In genomic region chr3:60498646-60499045, GRCm38 (mm10) we compare ENCODE assay signal across 12 mouse cellular contexts. TPM values are rescaled to one million over a fixed set of nuclear protein-coding genes. Genes with fewer than 3 reads are reported as not detected.
DNase-seq lines count a peak whose midpoint lies in the region; ATAC-seq and TF ChIP-seq lines count a peak whose summit lies in the region.
"Had no signal": no experiment of that assay in that cellular context is flagged by ENCODE, and none has a peak within 500 bp of the region (broad histone marks: within the 10 kb centered on the region; RNA-seq: fewer than 3 reads in every experiment).

No protein-coding gene starts in this region.

- no peak for ATAC-seq in heart, embryonic 15.5 days (replicated peaks; ENCODE audit: insufficient number of reproducible peaks, insufficient read depth, low FRiP score, low read depth)
- ATAC-seq in megakaryocyte, adult 5-6 weeks (ENCODE audit: poor library complexity, severe bottlenecking) = no peak
- ATAC-seq in intestine, postnatal 0 days = no peak
- ATAC-seq in stomach, embryonic 16.5 days (ENCODE audit: insufficient read depth, low FRiP score) = no peak
- ATAC-seq in hindbrain, embryonic 12.5 days (ENCODE audit: low FRiP score) = no peak
- ATAC-seq: forebrain, embryonic 16.5 days had no signal

- peak overlapping the region; percentile 99 for H3K27ac ChIP-seq in heart, embryonic 15.5 days
- H3K27ac ChIP-seq in intestine, postnatal 0 days (ENCODE audit: low read depth, low read length) = peak overlapping the region; percentile 99; the same call in 1 of the 2 replicates
- H3K27ac ChIP-seq in stomach, embryonic 16.5 days (ENCODE audit: low read length) = peak overlapping the region; percentile 99
- H3K27ac ChIP-seq in hindbrain, embryonic 12.5 days = no peak overlapping the region
- H3K27ac ChIP-seq: embryonic facial prominence, embryonic 12.5 days had no signal

- WGBS in heart, embryonic 15.5 days = 71% methylated on average over 3 of the region's 3 CpGs
- WGBS in intestine, postnatal 0 days = 57% methylated on average over 3 of the region's 3 CpGs
- WGBS in stomach, embryonic 16.5 days = 70% methylated on average over 3 of the region's 3 CpGs
- WGBS in hindbrain, embryonic 12.5 days = 72% methylated on average over 3 of the region's 3 CpGs

- no peaks in the 10 kb centered on the region for H3K27me3 ChIP-seq in heart, embryonic 15.5 days
- no peaks in the 10 kb centered on the region for H3K27me3 ChIP-seq in megakaryocyte, embryonic 14.5 days (replicated peaks)
- no peaks in the 10 kb centered on the region for H3K27me3 ChIP-seq in intestine, postnatal 0 days (replicated peaks; ENCODE audit: control insufficient read depth, insufficient read depth, low read length)
- H3K27me3 ChIP-seq in stomach, embryonic 16.5 days (ENCODE audit: control insufficient read depth, insufficient read depth, low read length) = no peaks in the 10 kb centered on the region
- no peaks in the 10 kb centered on the region for H3K27me3 ChIP-seq in hindbrain, embryonic 12.5 days
- H3K27me3 ChIP-seq: embryonic facial prominence, embryonic 12.5 days had no signal

- DNase-seq in heart, adult 8-10 months (ENCODE audit: low spot score) = no peak
- no peak for DNase-seq in frontal cortex, postnatal 10 days (ENCODE audit: low spot score in 2 of 2)
- DNase-seq: cerebellum, adult 9-11 months; kidney, postnatal 25 days had no signal

- no peaks in the 10 kb centered on the region for H3K36me3 ChIP-seq in heart, embryonic 15.5 days
- peaks cover 14% of the 10 kb centered on the region for H3K36me3 ChIP-seq in megakaryocyte, embryonic 14.5 days (replicated peaks; ENCODE audit: low read length)
- H3K36me3 ChIP-seq in intestine, postnatal 0 days (ENCODE audit: control insufficient read depth, insufficient read depth) = no peaks in the 10 kb centered on the region
- no peaks in the 10 kb centered on the region for H3K36me3 ChIP-seq in stomach, embryonic 16.5 days (ENCODE audit: control insufficient read depth, insufficient read depth, low read length)
- no peaks in the 10 kb centered on the region for H3K36me3 ChIP-seq in hindbrain, embryonic 12.5 days
- H3K36me3 ChIP-seq: embryonic facial prominence, embryonic 12.5 days had no signal

- peaks cover 28% of the 10 kb centered on the region for H3K4me1 ChIP-seq in heart, embryonic 15.5 days (replicated peaks)
- H3K4me1 ChIP-seq in megakaryocyte, embryonic 14.5 days = peaks cover 43% of the 10 kb centered on the region
- peaks cover 6% of the 10 kb centered on the region; the same call in 1 of the 2 replicates for H3K4me1 ChIP-seq in intestine, postnatal 0 days (replicated peaks; ENCODE audit: control insufficient read depth, insufficient read depth, low read length)
- peaks cover 22% of the 10 kb centered on the region for H3K4me1 ChIP-seq in stomach, embryonic 16.5 days (ENCODE audit: control insufficient read depth, insufficient read depth, low read length)
- H3K4me1 ChIP-seq in hindbrain, embryonic 12.5 days = peaks cover 26% of the 10 kb centered on the region

- H3K9ac ChIP-seq in heart, embryonic 15.5 days = no peak overlapping the region
- 0 out of 2 replicates have a peak overlapping the region, but pooled peaks have one; percentile 1 for H3K9ac ChIP-seq in intestine, postnatal 0 days (ENCODE audit: low read depth, low read length)
- H3K9ac ChIP-seq in stomach, embryonic 16.5 days (ENCODE audit: low read length) = 0 out of 2 replicates have a peak overlapping the region, but pooled peaks have one; percentile 39
- no peak overlapping the region for H3K9ac ChIP-seq in hindbrain, embryonic 12.5 days
- H3K9ac ChIP-seq: embryonic facial prominence, embryonic 12.5 days had no signal

- H3K4me2 ChIP-seq in heart, embryonic 15.5 days = peak overlapping the region; percentile 71; the same call in 1 of the 2 replicates
- peak overlapping the region; percentile 80 for H3K4me2 ChIP-seq in intestine, postnatal 0 days (replicated peaks; ENCODE audit: low read depth)
- H3K4me2 ChIP-seq in stomach, embryonic 16.5 days (ENCODE audit: low read depth, low read length) = peak overlapping the region; percentile 80
- H3K4me2 ChIP-seq in hindbrain, embryonic 12.5 days (replicated peaks) = no peak overlapping the region
- H3K4me2 ChIP-seq: embryonic facial prominence, embryonic 12.5 days had no signal

- H3K9me3 ChIP-seq in heart, embryonic 15.5 days (replicated peaks) = no peaks in the 10 kb centered on the region
- H3K9me3 ChIP-seq in megakaryocyte, embryonic 14.5 days = no peaks in the 10 kb centered on the region
- no peaks in the 10 kb centered on the region for H3K9me3 ChIP-seq in intestine, postnatal 0 days (ENCODE audit: control insufficient read depth)
- H3K9me3 ChIP-seq in stomach, embryonic 16.5 days (replicated peaks; ENCODE audit: control insufficient read depth, low read length) = no peaks in the 10 kb centered on the region
- H3K9me3 ChIP-seq in hindbrain, embryonic 12.5 days (replicated peaks) = no peaks in the 10 kb centered on the region
- H3K9me3 ChIP-seq: embryonic facial prominence, embryonic 12.5 days had no signal

- no peak overlapping the region for H3K4me3 ChIP-seq in heart, embryonic 15.5 days
- peak overlapping the region; percentile 98 for H3K4me3 ChIP-seq in megakaryocyte, embryonic 14.5 days (replicated peaks)
- no peak overlapping the region for H3K4me3 ChIP-seq in intestine, postnatal 0 days (ENCODE audit: low read depth, low read length)
- no peak overlapping the region for H3K4me3 ChIP-seq in stomach, embryonic 16.5 days (replicated peaks; ENCODE audit: low read length)
- H3K4me3 ChIP-seq in hindbrain, embryonic 12.5 days = no peak overlapping the region
- H3K4me3 ChIP-seq: embryonic facial prominence, embryonic 12.5 days had no signal

- TF ChIP-seq CTCF in intestine, postnatal 0 days (IDR thresholded peaks at IDR 0.05; ENCODE audit: low read depth) = no peak

RNA-seq across cellular contexts. Expression of gene Mbnl1, which starts 26.0 kb away (rescaled TPM):
- polyA plus RNA-seq in heart, embryonic 15.5 days (2015; fragmentation: Nextera tagmentation; extraction: Ambion mirVana) = 72.9 and 82.7 TPM in 2 replicates
- 100 to 1,000 TPM; 226 to 256 (median 245) TPM for total RNA-seq in heart, adult 8-10 months (2022)
- polyA plus RNA-seq in megakaryocyte, embryonic 14.5 days (2012; ENCODE audit: insufficient read depth, low replicate concordance) = 20.3 and 35.3 TPM in 2 replicates
- 716 and 772 TPM in 2 replicates for total RNA-seq in megakaryocyte, adult 5-6 weeks (2015)
- total RNA-seq in megakaryocyte, adult 5-6 weeks (2017) = 1,073 and 1,122 TPM in 2 replicates
- polyA plus RNA-seq in intestine, postnatal 0 days (2015; fragmentation: Nextera tagmentation; extraction: Ambion mirVana) = 54.6 and 55.5 TPM in 2 replicates
- 101 and 106 TPM in 2 replicates for polyA plus RNA-seq in stomach, embryonic 16.5 days (2015; fragmentation: Nextera tagmentation; extraction: Ambion mirVana)
- polyA plus RNA-seq in hindbrain, embryonic 12.5 days (2016; fragmentation: Nextera tagmentation; extraction: Ambion mirVana) = 46.9 and 56.2 TPM in 2 replicates

Comparison
In these comparisons a context has a peak if more than half of its experiments do, and no peak if none do; other contexts are left out.
1. H3K9ac ChIP-seq: peak in intestine, postnatal 0 days (single experiment) and stomach, embryonic 16.5 days (single experiment); none in heart, embryonic 15.5 days (single experiment) and hindbrain, embryonic 12.5 days (single experiment).